Mouse (Mus musculus) activated CD4-positive, CD25-positive, alpha-beta regulatory T cell (primary cell): ENCODE measurements around the gene Serpina12. TPM values are rescaled to one million over a fixed set of nuclear protein-coding genes. Genes with fewer than 3 reads are reported as not detected.

ENCODE experiments used
- polyA plus RNA-seq, 2 experiments: library from polyadenylated mRNA; unstranded; fragments of 100-300 nt; shearing (Covaris generic); gene quantifications; one replicate each; pipeline ENCODE4 v1.2.1; 2017

Gene Serpina12
- not detected for polyA plus RNA-seq

DNA sequence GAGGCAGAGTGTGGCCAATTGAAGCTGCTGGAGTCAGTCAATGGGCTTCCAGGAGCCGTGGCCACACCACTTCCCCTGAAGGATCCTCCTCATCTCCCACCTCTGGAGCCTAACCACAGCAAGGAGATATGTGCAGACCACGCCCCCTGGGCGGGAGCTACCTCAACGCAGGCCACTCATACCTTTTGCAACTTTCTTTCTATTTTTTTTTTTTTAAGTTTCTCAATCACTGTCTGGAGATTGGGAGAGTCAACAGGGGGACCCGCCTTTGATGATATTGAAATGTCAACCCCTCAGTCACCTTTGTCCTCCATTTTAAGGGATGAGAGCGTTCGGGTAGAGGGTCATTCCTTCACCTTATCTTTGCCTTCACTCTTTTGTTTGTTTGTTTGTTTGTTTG is at the start of gene Serpina12:
Gene Serpina12, minus strand, starts transcription at position 101 of the 400 bp plus-strand sequence.

DNA sequence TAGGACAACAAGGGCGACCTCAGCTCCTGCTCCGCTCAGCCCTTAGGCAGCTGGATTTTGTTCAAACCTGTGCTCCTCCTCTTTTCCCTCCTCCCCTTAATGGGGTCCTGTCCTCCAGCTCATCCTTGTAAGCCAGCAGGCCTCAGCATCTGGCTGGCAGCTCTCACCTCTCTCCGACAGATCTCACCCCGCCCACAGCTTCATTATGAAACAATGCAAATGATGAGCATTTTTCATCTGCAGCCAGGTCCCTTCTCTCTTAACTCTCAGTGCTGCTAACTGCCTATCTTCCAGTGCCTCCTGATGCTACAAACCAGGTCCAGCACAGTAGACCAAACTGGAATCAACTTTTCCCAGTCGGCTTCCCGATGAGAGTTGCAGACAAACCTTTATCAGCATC is 30.6 kb downstream of the Serpina12 start, which contains the start of gene Serpina9:
Gene Serpina9, minus strand, starts transcription at position 136 of the 400 bp plus-strand sequence.

DNA sequence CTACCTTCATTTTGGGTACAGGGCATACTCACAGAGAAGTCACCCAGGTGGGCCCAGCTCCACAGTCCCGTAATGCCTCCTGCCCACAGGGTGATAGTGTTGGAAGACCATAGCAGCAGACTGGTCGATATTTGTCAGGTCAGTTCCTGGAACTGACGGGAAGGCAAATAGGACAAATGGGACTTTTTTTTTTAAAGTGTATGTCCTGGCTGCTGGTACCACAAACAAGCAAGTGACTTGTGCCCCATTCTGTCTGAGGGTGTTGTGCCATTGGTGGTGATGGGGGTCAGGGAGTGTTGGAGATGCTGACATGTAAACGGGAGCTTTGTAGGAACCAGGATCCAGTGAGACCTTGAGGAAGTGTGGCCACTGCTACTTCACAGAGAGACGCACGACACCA is 54.4 kb downstream of the Serpina12 start, which contains the start of gene Serpina11:
Gene Serpina11, minus strand, starts transcription at position 101 of the 400 bp plus-strand sequence.

Other genes starting within 250 kb of the Serpina12 start
- not detected for gene Serpina1b, start 214.1 kb downstream of the Serpina12 start, polyA plus RNA-seq
- not detected for gene Serpina1a, start 180.9 kb downstream of the Serpina12 start, polyA plus RNA-seq
- not detected for gene Serpina1c, start 139.6 kb downstream of the Serpina12 start, polyA plus RNA-seq
- not detected for gene Serpina1e, start 85.5 kb downstream of the Serpina12 start, polyA plus RNA-seq
- gene Serpina11, start 54.5 kb downstream of the Serpina12 start, polyA plus RNA-seq: under 1 TPM in 1 of 2 experiments, not detected in 1; 0.32 TPM
- 1 to 10 TPM in 1 of 2 experiments, under 1 TPM in 1; 0.23 to 1.1 TPM for gene Serpina9, start 30.7 kb downstream of the Serpina12 start, polyA plus RNA-seq
- not detected for gene Serpina5, start 56.7 kb upstream of the Serpina12 start, polyA plus RNA-seq
- under 1 TPM in 1 of 2 experiments, not detected in 1; 0.14 TPM for gene Serpina3a, start 68.3 kb upstream of the Serpina12 start, polyA plus RNA-seq
- under 1 TPM in 1 of 2 experiments, not detected in 1; 0.14 TPM for gene Serpina3b, start 83.6 kb upstream of the Serpina12 start, polyA plus RNA-seq
- gene Serpina3c, start 109.4 kb upstream of the Serpina12 start, polyA plus RNA-seq: not detected
- 10 to 100 TPM; 21.4 to 31.2 TPM for gene Serpina3f, start 170.1 kb upstream of the Serpina12 start, polyA plus RNA-seq
- 100 to 1,000 TPM; 208 to 543 TPM for gene Serpina3g, start 191.8 kb upstream of the Serpina12 start, polyA plus RNA-seq
- under 1 TPM in 1 of 2 experiments, not detected in 1; 0.48 TPM for gene Serpina3i, start 218.7 kb upstream of the Serpina12 start, polyA plus RNA-seq